Mouse (Mus musculus) midbrain, embryonic 14.5 days (tissue): Measurements from ENCODE around the gene Pde7b. TPM values are rescaled to one million over a fixed set of nuclear protein-coding genes. Genes with fewer than 3 reads are reported as not detected.

ENCODE experiments used
- ATAC-seq: fragments of 200-750 bp; cut with Nextera tagmentation; 2 replicates; pipeline ENCODE4 v1.8.0; 2017; ENCODE audit warnings: moderate number of reproducible peaks, moderate library complexity; ENCODE audit not compliant: low FRiP score, low TSS enrichment
- DNase-seq: peaks from one replicate; pipeline ENCODE4 v3.0.0-alpha.2; 2015
- H3K27ac ChIP-seq: fragments of 300-500 bp; sonication (generic); replicated peaks from 2 replicates; pipeline ENCODE4 v1.5.1; 2014; ENCODE audit warnings: mild to moderate bottlenecking, low read depth, low read length, moderate library complexity
- H3K27me3 ChIP-seq: fragments of 300-500 bp; sonication (generic); 2 replicates; pipeline ENCODE4 v1.6.1; 2014; ENCODE audit warnings: low read length, control low read depth, mixed read lengths; ENCODE audit not compliant: control insufficient read depth, insufficient read depth
- H3K36me3 ChIP-seq: fragments of 300-500 bp; sonication (generic); 2 replicates; pipeline ENCODE4 v1.6.1; 2014; ENCODE audit warnings: low read length, control low read depth; ENCODE audit not compliant: control insufficient read depth, insufficient read depth
- H3K4me1 ChIP-seq: fragments of 300-500 bp; sonication (generic); 2 replicates; pipeline ENCODE4 v1.6.1; 2014; ENCODE audit warnings: mild to moderate bottlenecking, antibody characterized with exemption, low read length, control low read depth; ENCODE audit not compliant: control insufficient read depth, insufficient read depth
- H3K4me2 ChIP-seq: fragments of 300-500 bp; sonication (generic); 2 replicates; pipeline ENCODE4 v1.6.1; 2014; ENCODE audit warnings: mild to moderate bottlenecking, low read length, moderate library complexity
- H3K4me3 ChIP-seq: fragments of 300-500 bp; sonication (generic); replicated peaks from 2 replicates; pipeline ENCODE4 v1.5.1; 2014; ENCODE audit warnings: low read depth, low read length
- H3K9ac ChIP-seq: fragments of 300-500 bp; sonication (generic); replicated peaks from 2 replicates; pipeline ENCODE4 v1.6.1; 2014; ENCODE audit warnings: mild to moderate bottlenecking, low read length, moderate library complexity
- H3K9me3 ChIP-seq: fragments of 300-500 bp; sonication (generic); 2 replicates; pipeline ENCODE4 v1.6.1; 2016; ENCODE audit warnings: low read length, control low read depth, mixed read lengths; ENCODE audit not compliant: control insufficient read depth
- WGBS: fragments of 180-500 bp; shearing (Covaris S2); extraction: QIAGEN DNeasy Blood & Tissue Kit; methylation state at CpG from one replicate; pipeline ENCODE4 v1.1.7; 2014; 5-methylcytosine and 5-hydroxymethylcytosine counted together
- polyA plus RNA-seq: library from polyadenylated mRNA; unstranded; fragments of >200 nt; fragmentation: Nextera tagmentation; extraction: Ambion mirVana; gene quantifications from 2 replicates; pipeline ENCODE4 v1.2.1, GENCODE M21; 2014

The Pde7b gene
- polyA plus RNA-seq, 1 experiment from 2014 or later = 2.0 TPM

- Histone ChIP-seq H3K9ac (no peak overlapping the region), H3K4me3 (no peak overlapping the region), H3K36me3 (no peaks in the 10 kb centered on the region), H3K4me1 (no peaks in the 10 kb centered on the region), H3K4me2 (no peak overlapping the region), H3K9me3 (no peaks in the 10 kb centered on the region), H3K27me3 (no peaks in the 10 kb centered on the region), H3K27ac (no peak overlapping the region)
- DNase-seq = no peak
- 93% methylated on average over 4 of the region's 4 CpGs for WGBS
- no peak for ATAC-seq
These were observed 229.8 kb downstream of the Pde7b start for GRCm38 (mm10) chr10:20495051-20495450.

GRCm38 (mm10) chr10:20493826-20494455 lies 230.9 kb downstream of the Pde7b start:
- Histone ChIP-seq H3K27me3 (no peaks in the 10 kb centered on the region), H3K4me1 (no peaks in the 10 kb centered on the region), H3K36me3 (no peaks in the 10 kb centered on the region), H3K9ac (no peak overlapping the region), H3K27ac (no peak overlapping the region), H3K4me3 (no peak overlapping the region), H3K9me3 (no peaks in the 10 kb centered on the region), H3K4me2 (no peak overlapping the region)
- DNase-seq (no peak), ATAC-seq (no peak)
- WGBS = 90% methylated on average over 5 of the region's 5 CpGs

- Histone ChIP-seq H3K9ac (no peak overlapping the region), H3K4me2 (no peak overlapping the region), H3K27me3 (no peaks in the 10 kb centered on the region), H3K4me1 (no peaks in the 10 kb centered on the region), H3K27ac (no peak overlapping the region), H3K9me3 (no peaks in the 10 kb centered on the region), H3K36me3 (no peaks in the 10 kb centered on the region), H3K4me3 (no peak overlapping the region)
- ATAC-seq (no peak), DNase-seq (peak; percentile 21)
- 81% methylated on average over 11 of the region's 11 CpGs for WGBS
These were observed 232.5 kb downstream of the Pde7b start for GRCm38 (mm10) chr10:20492216-20492964.

- Histone ChIP-seq H3K4me1 (no peaks in the 10 kb centered on the region), H3K9ac (no peak overlapping the region), H3K36me3 (no peaks in the 10 kb centered on the region), H3K4me3 (no peak overlapping the region), H3K4me2 (no peak overlapping the region), H3K9me3 (no peaks in the 10 kb centered on the region), H3K27me3 (no peaks in the 10 kb centered on the region), H3K27ac (no peak overlapping the region)
- 63% methylated on average over 1 of the region's 1 CpGs for WGBS
- ATAC-seq (no peak), DNase-seq (peak; percentile 29)
These were observed 234.1 kb downstream of the Pde7b start for GRCm38 (mm10) chr10:20490775-20491174.

- Histone ChIP-seq H3K4me1 (no peaks in the 10 kb centered on the region), H3K9me3 (no peaks in the 10 kb centered on the region), H3K27ac (no peak overlapping the region), H3K4me2 (no peak overlapping the region), H3K4me3 (no peak overlapping the region), H3K27me3 (no peaks in the 10 kb centered on the region), H3K9ac (no peak overlapping the region), H3K36me3 (no peaks in the 10 kb centered on the region)
- ATAC-seq = no peak
- WGBS = 87% methylated on average over 8 of the region's 8 CpGs
- no peak for DNase-seq
These were observed 234.6 kb downstream of the Pde7b start for GRCm38 (mm10) chr10:20490281-20490680.

- WGBS = 82% methylated on average over 19 of the region's 19 CpGs
These were observed 238.2 kb downstream of the Pde7b start for GRCm38 (mm10) chr10:20486461-20487253.

GRCm38 (mm10) chr10:20485816-20486215 lies 239.1 kb downstream of the Pde7b start:
- H3K36me3 ChIP-seq = no peaks in the 10 kb centered on the region
- no peaks in the 10 kb centered on the region for H3K27me3 ChIP-seq
- no peak overlapping the region for H3K9ac ChIP-seq
- no peak overlapping the region for H3K4me2 ChIP-seq
- ATAC-seq (no peak), DNase-seq (no peak)
- H3K4me3 ChIP-seq = no peak overlapping the region
- 65% methylated on average over 3 of the region's 3 CpGs for WGBS
- H3K27ac ChIP-seq = no peak overlapping the region
- no peaks in the 10 kb centered on the region for H3K4me1 ChIP-seq
- H3K9me3 ChIP-seq = no peaks in the 10 kb centered on the region

More at GRCm38 (mm10) chr10:20486461-20487253, 238.2 kb downstream of the Pde7b start:
- DNase-seq (no peak), ATAC-seq (no peak)
- Histone ChIP-seq H3K27ac (no peak overlapping the region), H3K4me3 (no peak overlapping the region), H3K9ac (no peak overlapping the region), H3K4me1 (no peaks in the 10 kb centered on the region), H3K36me3 (no peaks in the 10 kb centered on the region), H3K4me2 (no peak overlapping the region), H3K9me3 (no peaks in the 10 kb centered on the region), H3K27me3 (no peaks in the 10 kb centered on the region)

GRCm38 (mm10) chr10:20479481-20479880 lies 245.4 kb downstream of the Pde7b start:
- Histone ChIP-seq H3K4me2 (no peak overlapping the region), H3K9me3 (no peaks in the 10 kb centered on the region), H3K27ac (no peak overlapping the region), H3K36me3 (no peaks in the 10 kb centered on the region), H3K9ac (no peak overlapping the region), H3K4me3 (no peak overlapping the region), H3K27me3 (no peaks in the 10 kb centered on the region), H3K4me1 (no peaks in the 10 kb centered on the region)
- ATAC-seq (no peak), DNase-seq (no peak)
- 92% methylated on average over 8 of the region's 8 CpGs for WGBS
